Mouse (Mus musculus) layer of hippocampus, adult 9-10 months (tissue): ENCODE measurements around the gene Ccdc14.
"Not testable (repeated sequence)": the region's sequence is repeated elsewhere in the genome, so short reads cannot be mapped to it uniquely, and the experiment has no call there.

Source experiments
- DNase-seq: peaks from one replicate; pipeline ENCODE4 v3.0.0; 2022; ENCODE audit warnings: low spot score

The Ccdc14 gene

GRCm38 (mm10) chr16:34690334-34691144 is at the start of gene Ccdc14:
Ccdc14 (plus strand) TSS chr16:34690616.
- DNase-seq, result peak; percentile 35

GRCm38 (mm10) chr16:34643511-34644259 is 46.7 kb upstream of the Ccdc14 start:
- DNase-seq, result no peak

GRCm38 (mm10) chr16:34649621-34650020 is 40.8 kb upstream of the Ccdc14 start, which contains the start of gene Ropn1:
Ropn1 (plus strand) TSS chr16:34649921.
- no peak for DNase-seq

- DNase-seq, result no peak
These were observed 37.4 kb upstream of the Ccdc14 start for GRCm38 (mm10) chr16:34653023-34653422.

GRCm38 (mm10) chr16:34657566-34657965 is 32.9 kb upstream of the Ccdc14 start:
- not testable (repeated sequence) for DNase-seq

GRCm38 (mm10) chr16:34657983-34658382 is 32.4 kb upstream of the Ccdc14 start:
- no peak for DNase-seq

- DNase-seq, result no peak
These were observed 32.0 kb upstream of the Ccdc14 start for GRCm38 (mm10) chr16:34658388-34658787.

GRCm38 (mm10) chr16:34664553-34664952 is 25.9 kb upstream of the Ccdc14 start:
- DNase-seq, result no peak

GRCm38 (mm10) chr16:34667031-34667726 is 23.2 kb upstream of the Ccdc14 start:
- DNase-seq, result peak; percentile 50

GRCm38 (mm10) chr16:34668341-34668740 is 22.1 kb upstream of the Ccdc14 start:
- DNase-seq, result no peak

- DNase-seq, result no peak
These were observed 18.4 kb upstream of the Ccdc14 start for GRCm38 (mm10) chr16:34671966-34672365.

- DNase-seq, result no peak
These were observed 17.6 kb upstream of the Ccdc14 start for GRCm38 (mm10) chr16:34672822-34673221.

GRCm38 (mm10) chr16:34674365-34674764 is 16.1 kb upstream of the Ccdc14 start:
- no peak for DNase-seq

GRCm38 (mm10) chr16:34681823-34682222 is 8.6 kb upstream of the Ccdc14 start:
- no peak for DNase-seq

- DNase-seq, result no peak
These were observed 537 bp upstream of the Ccdc14 start for GRCm38 (mm10) chr16:34689879-34690278.

- no peak for DNase-seq
These were observed 740 bp downstream of the Ccdc14 start for GRCm38 (mm10) chr16:34691156-34691555.

- no peak for DNase-seq
These were observed 4.1 kb downstream of the Ccdc14 start for GRCm38 (mm10) chr16:34694477-34694876.

GRCm38 (mm10) chr16:34698721-34699120 is 8.3 kb downstream of the Ccdc14 start:
- not testable (repeated sequence) for DNase-seq

- DNase-seq, result peak; percentile 75
These were observed 9.9 kb downstream of the Ccdc14 start for GRCm38 (mm10) chr16:34700165-34700827.

- DNase-seq, result no peak
These were observed 10.4 kb downstream of the Ccdc14 start for GRCm38 (mm10) chr16:34700828-34701216.

- no peak for DNase-seq
These were observed 15.6 kb downstream of the Ccdc14 start for GRCm38 (mm10) chr16:34706019-34706418.

- no peak for DNase-seq
These were observed 16.1 kb downstream of the Ccdc14 start for GRCm38 (mm10) chr16:34706487-34706946.
